Mouse (Mus musculus) CH12.LX (cell line): ENCODE results near the gene Barx2. TPM values are rescaled to one million over a fixed set of nuclear protein-coding genes. Genes with fewer than 3 reads are reported as not detected.

Experiments
- DNase-seq: peaks from one replicate; pipeline ENCODE4 v3.0.0-alpha.2; 2013; ENCODE audit errors: extremely low read depth
- H3K27ac ChIP-seq: 2 replicates; pipeline ENCODE4 v1.5.1; 2012; ENCODE audit warnings: low read depth, mild to moderate bottlenecking, control low read depth, moderate library complexity; ENCODE audit not compliant: insufficient read depth
- H3K27me3 ChIP-seq: replicated peaks from 2 replicates; pipeline ENCODE3; 2012; ENCODE audit warnings: inconsistent platforms
- H3K36me3 ChIP-seq, 2 experiments: replicated peaks in 1 of 2; 2 replicates each; pipeline versions ENCODE3 to v1.6.1; 2012; ENCODE audit warnings: inconsistent platforms in 1 of 2, low read length in 1 of 2, mild to moderate bottlenecking in 1 of 2, mixed read lengths in 1 of 2, moderate library complexity in 1 of 2; ENCODE audit not compliant: control insufficient read depth in 1 of 2, insufficient read depth in 1 of 2
- H3K4me1 ChIP-seq, 2 experiments: 2 replicates each; pipeline ENCODE4 v1.6.1; 2012; ENCODE audit warnings: inconsistent platforms in 1 of 2, moderate library complexity in 1 of 2; ENCODE audit not compliant: insufficient read depth in 2 of 2, control insufficient read depth in 1 of 2
- H3K4me2 ChIP-seq: 2 replicates; pipeline ENCODE4 v1.6.1; 2012; ENCODE audit warnings: low read depth, mild to moderate bottlenecking, control low read depth; ENCODE audit not compliant: poor library complexity, insufficient read depth, severe bottlenecking
- H3K4me3 ChIP-seq, 3 experiments: fragments of 150-350 bp in 1 of 3; sonication (generic) in 1 of 3; replicated peaks in 1 of 3; 2 replicates each; pipeline versions ENCODE3 to v1.5.1; 2011 to 2012; ENCODE audit warnings: low read depth in 2 of 3, low read length in 2 of 3, mild to moderate bottlenecking in 2 of 3, moderate library complexity in 2 of 3, control low read depth in 1 of 3, improper control_type of control experiment in 1 of 3, inconsistent platforms in 1 of 3, mixed read lengths in 1 of 3; ENCODE audit not compliant: poor library complexity in 1 of 3
- H3K79me2 ChIP-seq: replicated peaks from 2 replicates; pipeline ENCODE4 v1.6.1; 2012; ENCODE audit warnings: mild to moderate bottlenecking, moderate library complexity; ENCODE audit not compliant: control insufficient read depth, poor library complexity, insufficient read depth, severe bottlenecking; ENCODE audit errors: extremely low read depth
- H3K9ac ChIP-seq: 2 replicates; pipeline ENCODE4 v1.6.1; 2012; ENCODE audit warnings: low read depth, mild to moderate bottlenecking, control low read depth, moderate library complexity; ENCODE audit not compliant: insufficient read depth
- H3K9me3 ChIP-seq: replicated peaks from 2 replicates; pipeline ENCODE3; 2012; ENCODE audit warnings: low read length, inconsistent platforms, mixed read lengths
- CHD1 ChIP-seq: IDR thresholded peaks from 2 replicates; pipeline ENCODE4 v1.6.1; 2012; ENCODE audit warnings: low read depth, low read length, improper control_type of control experiment, inconsistent platforms
- CTCF ChIP-seq, 2 experiments: IDR thresholded peaks in 1 of 2; conservative IDR thresholded peaks in 1 of 2; 2 replicates each; pipeline ENCODE4 v1.5.1; 2011 to 2012; ENCODE audit warnings: low read depth in 2 of 2, low read length in 2 of 2, improper control_type of control experiment in 1 of 2, inconsistent platforms in 1 of 2, mild to moderate bottlenecking in 1 of 2, moderate library complexity in 1 of 2
- E2F4 ChIP-seq: IDR thresholded peaks from 2 replicates; pipeline ENCODE4 v1.6.1; 2011; ENCODE audit warnings: low read depth, low read length, improper control_type of control experiment; ENCODE audit not compliant: insufficient replicate concordance
- ELF1 ChIP-seq: IDR thresholded peaks from 2 replicates; pipeline ENCODE4 v1.6.1; 2014; ENCODE audit warnings: low read depth, mild to moderate bottlenecking, inconsistent platforms, low read length, improper control_type of control experiment
- EP300 ChIP-seq: IDR thresholded peaks from 2 replicates; pipeline ENCODE4 v1.6.1; 2011; ENCODE audit warnings: low read length, improper control_type of control experiment
- ETS1 ChIP-seq: conservative IDR thresholded peaks from 2 replicates; pipeline ENCODE4 v1.6.1; 2012; ENCODE audit warnings: low read depth, mild to moderate bottlenecking, inconsistent platforms, low read length, improper control_type of control experiment, moderate library complexity
- GABPA ChIP-seq: IDR thresholded peaks from 2 replicates; pipeline ENCODE4 v1.6.1; 2012; ENCODE audit warnings: low read depth, low read length, improper control_type of control experiment, inconsistent platforms; ENCODE audit not compliant: insufficient replicate concordance
- HCFC1 ChIP-seq: IDR thresholded peaks from 2 replicates; pipeline ENCODE4 v1.6.1; 2012; ENCODE audit warnings: low read depth, mild to moderate bottlenecking, inconsistent platforms, low read length, improper control_type of control experiment
- IRF4 ChIP-seq: IDR thresholded peaks from 2 replicates; pipeline ENCODE4 v1.6.1; 2014; ENCODE audit warnings: low read depth, mild to moderate bottlenecking, inconsistent platforms, low read length, improper control_type of control experiment
- JUND ChIP-seq: conservative IDR thresholded peaks from 2 replicates; pipeline ENCODE4 v1.6.1; 2011; ENCODE audit warnings: low read depth, low read length, improper control_type of control experiment
- KAT2A ChIP-seq: IDR thresholded peaks from 2 replicates; pipeline ENCODE4 v1.6.1; 2012; ENCODE audit warnings: low read length, improper control_type of control experiment, inconsistent platforms; ENCODE audit not compliant: insufficient replicate concordance
- MAFK ChIP-seq: IDR thresholded peaks from 2 replicates; pipeline ENCODE4 v1.6.1; 2011; ENCODE audit warnings: low read length, improper control_type of control experiment; ENCODE audit not compliant: insufficient replicate concordance
- MAX ChIP-seq: IDR thresholded peaks from 2 replicates; pipeline ENCODE4 v1.6.1; 2011; ENCODE audit warnings: low read length, improper control_type of control experiment
- MAZ ChIP-seq: IDR thresholded peaks from 2 replicates; pipeline ENCODE4 v1.6.1; 2012; ENCODE audit warnings: low read depth, mild to moderate bottlenecking, inconsistent platforms, low read length, improper control_type of control experiment, moderate library complexity
- MEF2A ChIP-seq: IDR thresholded peaks from 2 replicates; pipeline ENCODE4 v1.6.1; 2014; ENCODE audit warnings: low read depth, mild to moderate bottlenecking, inconsistent platforms, low read length, improper control_type of control experiment, borderline replicate concordance
- MXI1 ChIP-seq: IDR thresholded peaks from 2 replicates; pipeline ENCODE4 v1.6.1; 2011; ENCODE audit warnings: mild to moderate bottlenecking, low read depth, low read length, improper control_type of control experiment
- MYC ChIP-seq: IDR thresholded peaks from 2 replicates; pipeline ENCODE4 v1.6.1; 2011; ENCODE audit warnings: low read depth, mild to moderate bottlenecking, improper control_type of control experiment, low read length
- NELFE ChIP-seq: IDR thresholded peaks from 2 replicates; pipeline ENCODE4 v1.6.1; 2011; ENCODE audit warnings: low read depth, low read length, improper control_type of control experiment
- PAX5 ChIP-seq: IDR thresholded peaks from 2 replicates; pipeline ENCODE4 v1.6.1; 2012; ENCODE audit warnings: low read length, inconsistent platforms, mixed read lengths
- POLR2A ChIP-seq: IDR thresholded peaks from 2 replicates; pipeline ENCODE4 v1.6.1; 2011; ENCODE audit warnings: low read depth, mild to moderate bottlenecking, improper control_type of control experiment, low read length
- RAD21 ChIP-seq: IDR thresholded peaks from 2 replicates; pipeline ENCODE4 v1.6.1; 2011; ENCODE audit warnings: low read depth, mild to moderate bottlenecking, low read length, improper control_type of control experiment, moderate library complexity
- RCOR1 ChIP-seq: conservative IDR thresholded peaks from 2 replicates; pipeline ENCODE4 v1.6.1; 2012; ENCODE audit warnings: low read depth, mild to moderate bottlenecking, inconsistent platforms, low read length, improper control_type of control experiment
- SIN3A ChIP-seq: IDR thresholded peaks from 2 replicates; pipeline ENCODE4 v1.6.1; 2012; ENCODE audit warnings: low read length, improper control_type of control experiment, inconsistent platforms
- TBP ChIP-seq: conservative IDR thresholded peaks from 2 replicates; pipeline ENCODE4 v1.6.1; 2011; ENCODE audit warnings: low read depth, low read length, improper control_type of control experiment
- TCF12 ChIP-seq: IDR thresholded peaks from 2 replicates; pipeline ENCODE4 v1.6.1; 2014; ENCODE audit warnings: low read depth, mild to moderate bottlenecking, inconsistent platforms, low read length, improper control_type of control experiment
- UBTF ChIP-seq: IDR thresholded peaks from 2 replicates; pipeline ENCODE4 v1.6.1; 2012; ENCODE audit warnings: low read depth, mild to moderate bottlenecking, inconsistent platforms, low read length, improper control_type of control experiment, moderate library complexity
- USF2 ChIP-seq: conservative IDR thresholded peaks from 2 replicates; pipeline ENCODE4 v1.6.1; 2011; ENCODE audit warnings: low read depth, low read length, improper control_type of control experiment
- ZC3H11A ChIP-seq: IDR thresholded peaks from 2 replicates; pipeline ENCODE4 v1.6.1; 2012; ENCODE audit warnings: low read depth, mild to moderate bottlenecking, inconsistent platforms, low read length, improper control_type of control experiment
- ZNF384 ChIP-seq: IDR thresholded peaks from 2 replicates; pipeline ENCODE4 v1.6.1; 2012; ENCODE audit warnings: low read depth, low read length, improper control_type of control experiment, inconsistent platforms
- dilution Hi-C: fragments of 300-500 bp; cut with MboI; formaldehyde crosslinking; loops from 2 replicates; pipeline ENCODE4 v1.14.3; 2020; ENCODE audit warnings: low sequenced_read_pairs; ENCODE audit not compliant: extremely low pct_unique_long_range_greater_than_20kb, extremely low pct_ligation_motif_present
- in situ Hi-C: fragments of 300-500 bp; cut with MboI; formaldehyde crosslinking; loops from 3 replicates; pipeline ENCODE4 v1.14.3; 2019; ENCODE audit warnings: low sequenced_read_pairs, low pct_ligation_motif_present, low pct_unique_long_range_greater_than_20kb, mixed read lengths
- polyA plus RNA-seq: library from polyadenylated mRNA; unstranded; fragments of >175 nt; gene quantifications from 2 replicates; pipeline ENCODE4 v1.2.1, GENCODE M21; 2012; ENCODE audit warnings: low read depth; ENCODE audit not compliant: insufficient read length
- total RNA-seq, 2 experiments: library from RNA; depleted of rRNA; stranded (reverse); fragments of 300-350 nt in 1 of 2; fragments of >200 nt in 1 of 2; gene quantifications; 2 replicates each; pipeline ENCODE4 v1.2.3; 2012 to 2014

Barx2 gene
- total and polyA plus RNA-seq, 3 experiments: not detected

DNA sequence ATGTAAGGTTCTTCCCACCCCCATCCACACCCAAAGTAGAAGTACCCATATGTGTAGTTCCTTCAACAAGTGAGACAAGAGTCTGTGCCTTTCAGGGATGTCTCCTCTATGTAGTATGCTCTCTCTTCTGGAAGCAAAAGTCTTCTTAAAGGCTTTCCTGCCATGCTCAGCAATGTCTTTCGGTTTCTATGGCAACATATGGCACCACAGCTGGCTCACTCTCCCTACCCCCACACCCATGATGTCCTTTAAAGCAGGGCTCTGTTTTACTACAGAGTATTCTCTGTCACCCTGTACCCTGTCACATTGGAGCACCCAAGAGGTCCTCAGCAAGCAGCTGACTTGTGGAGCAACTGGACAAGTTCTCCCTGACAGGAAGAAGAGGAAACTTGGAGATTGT, 55.8 kb downstream of the Barx2 start:
- dilution Hi-C loops: no loop called here
- DNase-seq: no peak
- H3K79me2 ChIP-seq: no peaks in the 10 kb centered on the region
- H3K4me2 ChIP-seq: no peak overlapping the region
- H3K4me3 ChIP-seq: no peak overlapping the region
- no peaks in the 10 kb centered on the region for H3K27me3 ChIP-seq
- H3K36me3 ChIP-seq: no peaks in the 10 kb centered on the region
- TF ChIP-seq SIN3A (no peak), EP300 (no peak), MYC (no peak), MXI1 (no peak), POLR2A (no peak), MAFK (no peak), TBP (no peak), IRF4 (no peak), MAZ (no peak), CHD1 (no peak), NELFE (no peak), MAX (no peak), E2F4 (no peak), USF2 (no peak), TCF12 (no peak), CTCF (conservative IDR thresholded peaks at IDR 0.05 in 1 of 2, IDR thresholded peaks at IDR 0.05 in 1 of 2; ENCODE audit: low read depth in 2 of 2, low read length in 2 of 2) (no peak), HCFC1 (no peak), PAX5 (no peak), ELF1 (no peak)
- in situ Hi-C loops: no loop called here
- H3K4me1 ChIP-seq: peaks cover 3 to 6% of the 10 kb centered on the region in 2 experiments; a peak in 2 of 4 replicates
- H3K9ac ChIP-seq: no peak overlapping the region
- H3K27ac ChIP-seq: no peak overlapping the region
- H3K9me3 ChIP-seq: no peaks in the 10 kb centered on the region

DNA sequence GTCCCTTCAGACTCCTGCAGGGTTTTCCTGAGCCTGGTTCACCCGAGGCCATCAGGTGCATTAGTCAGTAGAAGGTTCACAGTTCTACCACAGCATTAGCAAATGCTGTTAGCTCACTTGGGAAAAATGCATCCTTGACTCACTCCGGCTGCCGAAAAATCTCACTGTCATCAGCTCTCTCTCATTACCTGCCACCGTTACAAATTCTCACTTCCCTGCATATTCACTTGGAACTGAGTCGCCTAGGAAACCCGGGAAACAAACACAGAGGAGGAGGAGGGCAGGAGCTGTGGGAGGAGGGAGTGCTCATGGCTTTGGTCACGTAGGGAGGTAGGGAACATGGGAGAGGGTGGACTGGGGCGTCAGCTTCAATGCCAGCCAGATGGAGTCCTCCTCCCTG, 56.8 kb downstream of the Barx2 start:
- H3K4me2 ChIP-seq: no peak overlapping the region
- no peak overlapping the region for H3K9ac ChIP-seq
- in situ Hi-C loops (no loop called here), dilution Hi-C loops (no loop called here)
- no peak overlapping the region for H3K4me3 ChIP-seq
- no peaks in the 10 kb centered on the region for H3K36me3 ChIP-seq
- H3K79me2 ChIP-seq: no peaks in the 10 kb centered on the region
- H3K9me3 ChIP-seq: no peaks in the 10 kb centered on the region
- H3K27ac ChIP-seq: no peak overlapping the region
- no peaks in the 10 kb centered on the region for H3K27me3 ChIP-seq
- no peak for DNase-seq
- H3K4me1 ChIP-seq: peaks cover 3 to 17% of the 10 kb centered on the region in 2 experiments; a peak in 2 of 4 replicates
- TF ChIP-seq TBP: no peak
- TF ChIP-seq UBTF: no peak
- TF ChIP-seq JUND: no peak
- no peak for TF ChIP-seq ELF1
- no peak for TF ChIP-seq CTCF (conservative IDR thresholded peaks at IDR 0.05 in 1 of 2, IDR thresholded peaks at IDR 0.05 in 1 of 2; ENCODE audit: low read depth in 2 of 2, low read length in 2 of 2)
- TF ChIP-seq PAX5: no peak
- TF ChIP-seq E2F4: no peak
- TF ChIP-seq ETS1: no peak
- no peak for TF ChIP-seq ZC3H11A
- no peak for TF ChIP-seq POLR2A
- TF ChIP-seq KAT2A: no peak
- TF ChIP-seq RAD21: no peak
- TF ChIP-seq RCOR1: no peak
- no peak for TF ChIP-seq USF2
- no peak for TF ChIP-seq NELFE
- no peak for TF ChIP-seq GABPA
- no peak for TF ChIP-seq ZNF384
- no peak for TF ChIP-seq MAZ
- TF ChIP-seq MEF2A: no peak
- TF ChIP-seq EP300: no peak
